Mouse (Mus musculus) kidney, embryonic 14.5 days (tissue): ENCODE results near the gene V1ra8. TPM values are rescaled to one million over a fixed set of nuclear protein-coding genes. Genes with fewer than 3 reads are reported as not detected.

Source experiments
- polyA plus RNA-seq: library from polyadenylated mRNA; unstranded; fragments of >200 nt; fragmentation: Nextera tagmentation; extraction: Ambion mirVana; gene quantifications from 2 replicates; pipeline ENCODE4 v1.2.1, GENCODE M21; 2014

V1ra8 gene
- polyA plus RNA-seq, 1 experiment from 2014 or later: not detected

Other genes starting within 250 kb of the V1ra8 start
- gene Vmn1r46, start 233.5 kb upstream of the V1ra8 start, polyA plus RNA-seq: not detected in 2 replicates
- not detected in 2 replicates for gene Vmn1r47, start 186.6 kb upstream of the V1ra8 start, polyA plus RNA-seq
- not detected in 2 replicates for gene Vmn1r48, start 166.0 kb upstream of the V1ra8 start, polyA plus RNA-seq
- gene Vmn1r49, start 124.3 kb upstream of the V1ra8 start, polyA plus RNA-seq: not detected in 2 replicates
- gene Vmn1r50, start 101.4 kb upstream of the V1ra8 start, polyA plus RNA-seq: not detected in 2 replicates
- not detected in 2 replicates for gene Vmn1r51, start 80.2 kb upstream of the V1ra8 start, polyA plus RNA-seq
- not detected in 2 replicates for gene Vmn1r52, start 28.0 kb upstream of the V1ra8 start, polyA plus RNA-seq
- gene Vmn1r53, start 21.6 kb downstream of the V1ra8 start, polyA plus RNA-seq: not detected in 2 replicates
- gene Vmn1r54, start 43.5 kb downstream of the V1ra8 start, polyA plus RNA-seq: not detected in 2 replicates
- not detected in 2 replicates for gene BC048671, start 98.4 kb downstream of the V1ra8 start, polyA plus RNA-seq
- gene Chst13, start 122.4 kb downstream of the V1ra8 start, polyA plus RNA-seq: 4.1 and 4.8 TPM in 2 replicates
- gene Uroc1, start 130.5 kb downstream of the V1ra8 start, polyA plus RNA-seq: 0.05 TPM in 1 of 2 replicates, not detected in the other
- gene Zxdc, start 166.7 kb downstream of the V1ra8 start, polyA plus RNA-seq: 8.6 and 12.9 TPM in 2 replicates
- gene Cfap100, start 226.0 kb downstream of the V1ra8 start, polyA plus RNA-seq: 0.53 and 0.91 TPM in 2 replicates